Mouse (Mus musculus) layer of hippocampus, postnatal 25 days (tissue): ENCODE results near the gene Gnao1. TPM values are rescaled to one million over a fixed set of nuclear protein-coding genes. Genes with fewer than 3 reads are reported as not detected.

Experiments
- DNase-seq, 2 experiments: peaks; one replicate each; pipeline ENCODE4 v3.0.0; 2022; ENCODE audit warnings: mixed read lengths in 2 of 2, low spot score in 1 of 2; ENCODE audit errors: extremely low spot score in 1 of 2
- total RNA-seq, 2 experiments: library from RNA; stranded (reverse); gene quantifications; 2 replicates each; pipeline ENCODE4 v1.2.3; 2021

The Gnao1 gene
- total RNA-seq, 2 experiments from 2014 or later, result 666 to 729 TPM

DNA sequence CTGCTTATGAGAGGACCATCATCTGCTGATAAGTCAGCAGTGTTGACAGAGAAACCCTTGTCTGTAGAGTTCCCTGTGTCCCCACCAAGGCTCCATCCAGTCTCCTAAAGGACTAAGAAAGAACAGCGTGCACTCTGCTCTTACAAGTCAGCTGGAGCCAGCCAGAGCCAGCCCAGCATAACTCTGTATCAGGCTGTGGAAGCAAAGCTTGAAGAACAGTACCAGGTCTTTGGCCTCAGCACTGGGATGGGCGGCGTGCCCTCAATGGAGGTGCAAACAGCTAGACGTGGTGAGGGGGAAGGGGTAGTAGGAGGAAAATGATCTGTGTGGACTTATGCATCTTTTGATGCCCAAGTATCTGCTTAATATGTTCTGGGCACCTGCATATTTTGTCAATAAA is 32.8 kb downstream of the Gnao1 start:
- no peak for DNase-seq

DNA sequence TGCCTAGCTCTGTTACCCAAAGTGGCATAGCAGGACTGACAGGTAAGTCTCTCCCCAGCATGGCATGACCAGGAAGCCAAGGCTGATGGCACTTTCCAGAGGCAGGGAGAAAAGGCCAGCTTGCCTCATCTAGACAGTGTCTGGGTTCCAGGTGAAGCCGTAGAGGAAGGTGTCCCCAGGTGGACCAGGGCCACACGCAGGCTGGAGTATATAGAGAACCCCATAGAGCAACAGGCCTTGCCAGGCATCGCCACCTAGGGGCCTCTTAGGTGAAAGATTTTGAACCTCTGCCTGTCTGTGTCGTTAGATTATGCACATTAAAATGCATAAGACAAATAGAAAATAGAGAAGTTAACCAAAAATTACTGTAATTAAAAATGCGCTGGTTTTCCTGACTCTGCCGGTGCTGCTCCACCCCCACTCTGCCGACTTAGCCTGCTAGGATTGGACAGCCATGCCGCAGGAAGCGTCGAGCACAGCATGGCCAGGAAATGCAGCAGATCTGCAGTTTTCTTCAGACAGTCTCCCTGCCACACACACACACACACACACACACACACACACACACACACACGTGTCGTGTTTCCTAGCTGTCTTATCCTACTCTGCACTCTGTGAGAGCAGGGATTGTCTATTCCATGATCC is 34.2 kb downstream of the Gnao1 start:
- DNase-seq, result no peak

DNA sequence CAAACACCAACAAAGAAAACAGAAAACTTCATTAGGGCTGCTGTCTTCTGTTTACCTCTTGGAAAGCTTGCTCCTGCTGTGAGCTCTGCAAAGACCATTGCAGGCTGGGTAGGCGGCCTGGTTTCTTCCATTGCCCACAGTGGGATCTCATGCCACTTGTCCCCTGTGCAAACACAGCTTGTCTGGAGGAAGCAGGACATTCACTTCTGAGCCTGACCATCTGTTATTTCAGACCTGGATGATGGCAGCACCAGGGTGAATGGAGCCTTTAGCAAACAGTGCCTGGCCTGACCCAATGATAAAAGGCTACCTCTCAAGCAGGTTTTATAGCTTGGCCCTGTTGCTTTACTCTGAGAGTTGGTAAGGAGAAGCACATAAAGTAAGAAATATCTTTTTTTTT is 35.4 kb downstream of the Gnao1 start:
- DNase-seq, result no peak

DNA sequence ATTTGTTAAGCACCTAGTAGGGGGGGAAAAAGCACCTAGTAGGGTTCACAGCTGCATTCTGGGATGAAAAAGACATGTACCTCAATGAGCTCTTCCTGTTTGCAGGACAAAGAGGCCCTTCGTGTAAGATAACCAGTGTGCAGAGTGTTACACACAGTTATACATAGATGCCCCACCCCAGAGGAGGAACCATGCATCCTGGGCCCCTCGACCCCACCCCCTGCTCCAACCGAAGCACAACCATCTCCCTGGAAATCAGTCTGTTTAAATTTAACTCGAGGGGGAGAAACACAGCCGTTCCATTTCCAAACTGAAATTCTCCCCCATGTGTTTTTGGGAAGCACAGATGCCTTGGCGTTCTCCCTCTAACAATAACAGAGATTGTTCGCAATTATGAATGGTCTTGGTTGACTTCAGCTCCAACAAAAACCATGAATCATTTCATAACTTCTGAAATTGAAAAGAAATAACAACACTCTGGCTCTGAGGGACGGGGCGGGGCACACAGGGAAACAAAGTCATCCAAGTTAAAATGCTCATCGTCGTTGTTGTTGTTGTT is 42.4 kb downstream of the Gnao1 start:
- no peak for DNase-seq

DNA sequence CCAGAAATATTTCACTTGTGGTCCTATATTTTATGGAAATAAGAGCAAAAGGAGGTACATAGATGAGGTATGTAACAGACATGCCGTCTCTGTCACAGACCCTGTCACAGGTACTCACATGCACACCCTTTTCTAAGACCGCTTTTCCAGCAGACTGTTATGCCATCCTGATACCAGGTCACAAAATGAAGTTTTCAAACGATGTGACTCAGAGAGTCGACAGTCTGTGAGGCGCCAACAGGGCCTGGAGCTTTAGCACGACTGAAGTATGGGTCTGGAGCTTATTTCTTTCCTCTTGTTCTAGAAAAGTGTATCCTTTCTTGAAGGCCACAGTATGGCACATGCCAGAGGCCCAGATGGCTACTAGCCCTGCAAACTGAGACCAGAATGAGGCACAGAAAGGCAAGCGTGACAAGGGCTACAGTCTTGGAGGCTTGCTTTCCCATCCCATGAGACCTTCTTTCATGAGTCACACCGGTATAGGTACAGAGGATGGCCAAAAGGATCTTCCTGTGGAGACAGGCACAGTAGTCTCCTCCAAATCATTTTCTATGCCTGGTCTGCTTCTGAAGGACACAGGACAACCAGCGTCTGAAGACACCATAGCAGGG is 43.2 kb downstream of the Gnao1 start:
- no peak for DNase-seq

DNA sequence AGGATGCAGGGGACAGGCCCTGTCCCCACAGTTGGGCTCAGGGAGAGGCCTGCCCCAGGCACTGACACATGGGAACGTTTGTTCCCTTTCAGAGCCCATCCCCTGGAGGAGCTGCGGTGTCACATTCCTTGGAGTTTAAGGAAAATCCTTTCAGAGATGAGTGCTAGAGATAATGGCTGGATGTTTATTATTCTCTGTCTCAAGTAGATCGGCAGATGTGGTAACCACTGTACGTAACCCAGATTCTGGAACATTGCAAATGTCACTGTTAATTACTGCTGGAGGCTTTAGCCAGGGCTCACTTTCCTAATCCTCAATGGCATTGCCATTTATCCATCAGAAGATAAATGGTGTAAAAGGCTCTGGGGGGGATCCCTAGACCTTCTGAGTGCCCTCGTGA is 44.9 kb downstream of the Gnao1 start:
- no peak for DNase-seq

DNA sequence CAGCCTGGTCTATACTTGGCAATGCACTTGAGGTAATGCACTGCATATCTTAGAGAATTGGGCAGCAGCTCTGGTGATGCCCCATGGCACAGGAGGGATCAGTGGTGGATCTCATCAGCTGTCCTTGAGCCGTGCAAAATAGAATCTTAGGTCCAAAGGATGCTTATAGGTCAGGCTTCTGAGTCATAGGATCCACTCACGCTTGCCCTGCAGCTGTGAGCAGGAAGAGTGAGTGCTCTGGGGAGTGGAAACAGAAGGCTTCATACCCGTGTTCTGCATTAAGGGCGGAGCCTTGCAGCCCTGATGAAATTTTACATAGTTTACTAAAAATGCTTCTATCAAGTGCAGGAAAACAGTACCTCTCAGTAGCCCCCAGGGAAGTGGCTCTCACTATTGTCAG is 45.5 kb downstream of the Gnao1 start:
- no peak for DNase-seq

DNA sequence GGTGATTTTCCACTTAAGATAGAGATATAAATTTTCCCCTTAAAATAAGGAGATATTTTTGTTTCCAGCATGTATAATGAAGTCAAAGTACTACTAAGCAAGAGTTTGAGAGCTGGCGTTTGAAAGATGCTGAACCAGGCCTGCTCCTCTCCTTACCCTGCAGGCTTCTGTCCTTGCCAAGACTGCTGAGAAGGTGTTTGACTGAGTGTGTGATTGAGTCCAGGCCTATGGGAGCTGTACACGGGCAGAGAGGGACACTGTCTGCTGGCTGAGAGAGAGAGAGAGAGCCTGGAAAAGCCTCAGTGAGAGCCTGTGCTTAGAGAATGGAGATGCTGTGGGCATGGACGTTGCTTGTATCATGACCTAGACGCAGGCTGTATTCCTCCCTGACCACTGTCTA is 47.4 kb downstream of the Gnao1 start:
- DNase-seq, result no peak

DNA sequence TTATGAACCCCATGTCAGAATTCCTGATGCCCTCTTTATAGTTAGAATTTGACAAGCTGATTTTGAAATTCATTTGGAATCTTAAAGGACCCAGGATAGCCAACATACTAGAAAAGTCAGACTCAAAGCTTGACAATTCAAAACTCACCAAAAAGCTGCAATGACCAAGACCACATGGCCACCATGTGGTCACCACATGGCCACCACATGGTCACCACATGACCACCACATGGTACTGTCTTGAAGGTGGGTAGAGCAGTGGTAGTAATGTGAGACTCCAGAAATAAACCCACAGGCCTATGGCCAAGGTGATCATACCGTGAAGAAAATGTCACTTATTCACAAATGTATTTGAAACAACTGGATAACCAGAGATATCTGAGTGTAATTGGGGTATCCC is 48.5 kb downstream of the Gnao1 start:
- no peak for DNase-seq

DNA sequence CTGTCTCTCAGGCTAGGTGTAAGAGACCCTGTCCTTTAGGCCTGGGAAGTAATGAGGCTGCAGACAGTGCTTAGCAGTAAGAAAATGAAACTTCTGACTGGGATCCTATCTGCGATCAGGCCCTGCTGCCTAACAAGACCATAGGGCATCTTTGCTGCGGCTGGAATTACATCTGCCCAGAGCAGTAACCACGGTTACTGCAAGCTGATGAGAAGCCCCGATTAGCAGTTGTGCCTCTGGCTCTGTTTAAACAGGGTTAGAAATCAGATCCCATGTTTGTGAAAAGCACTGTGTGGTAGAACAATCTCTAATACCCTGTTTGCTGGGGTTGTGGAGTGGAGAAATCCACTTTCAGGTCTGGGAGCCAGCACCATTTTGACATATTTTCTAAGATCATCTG is 50.3 kb downstream of the Gnao1 start:
- DNase-seq, result no peak

DNA sequence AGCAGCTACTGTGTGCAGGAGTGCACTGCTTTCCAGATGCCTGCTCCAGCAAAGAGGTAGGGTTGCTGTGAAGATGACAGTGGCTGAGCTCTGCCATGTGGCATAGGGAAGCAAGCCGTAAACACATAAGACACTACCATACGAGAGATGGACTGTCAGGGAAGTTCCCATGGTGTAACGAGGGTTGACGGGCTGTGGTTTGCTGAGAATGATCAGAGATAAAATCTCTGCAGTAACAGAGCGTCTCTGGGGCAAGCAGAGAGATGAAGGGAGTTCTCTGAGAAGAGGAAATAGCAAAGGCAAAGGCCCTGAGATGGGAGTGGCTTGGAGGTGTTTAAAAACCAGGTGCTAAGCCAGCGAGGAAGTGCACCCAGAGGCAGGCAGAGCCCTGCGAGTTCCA is 54.3 kb downstream of the Gnao1 start:
- no peak for DNase-seq

DNA sequence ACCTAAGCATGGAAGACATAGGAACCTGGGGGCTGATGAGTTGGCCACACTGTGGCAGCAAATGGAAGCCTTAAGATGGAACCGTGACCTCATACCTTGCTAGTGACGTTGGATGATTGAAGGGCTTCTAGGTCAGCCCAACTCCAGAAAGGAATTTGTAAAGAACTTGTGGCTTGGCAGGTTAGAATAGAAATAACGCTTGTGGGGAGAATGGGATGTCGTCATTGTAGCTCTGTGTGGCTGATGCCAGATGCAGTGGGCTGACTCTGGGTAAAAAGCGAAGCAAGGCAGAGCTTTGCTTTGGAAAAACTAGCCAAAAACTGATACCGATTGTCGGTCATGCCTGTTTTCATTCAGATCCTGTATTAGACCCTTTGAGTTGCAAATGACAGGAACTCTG is 56.5 kb downstream of the Gnao1 start:
- DNase-seq, result no peak

DNA sequence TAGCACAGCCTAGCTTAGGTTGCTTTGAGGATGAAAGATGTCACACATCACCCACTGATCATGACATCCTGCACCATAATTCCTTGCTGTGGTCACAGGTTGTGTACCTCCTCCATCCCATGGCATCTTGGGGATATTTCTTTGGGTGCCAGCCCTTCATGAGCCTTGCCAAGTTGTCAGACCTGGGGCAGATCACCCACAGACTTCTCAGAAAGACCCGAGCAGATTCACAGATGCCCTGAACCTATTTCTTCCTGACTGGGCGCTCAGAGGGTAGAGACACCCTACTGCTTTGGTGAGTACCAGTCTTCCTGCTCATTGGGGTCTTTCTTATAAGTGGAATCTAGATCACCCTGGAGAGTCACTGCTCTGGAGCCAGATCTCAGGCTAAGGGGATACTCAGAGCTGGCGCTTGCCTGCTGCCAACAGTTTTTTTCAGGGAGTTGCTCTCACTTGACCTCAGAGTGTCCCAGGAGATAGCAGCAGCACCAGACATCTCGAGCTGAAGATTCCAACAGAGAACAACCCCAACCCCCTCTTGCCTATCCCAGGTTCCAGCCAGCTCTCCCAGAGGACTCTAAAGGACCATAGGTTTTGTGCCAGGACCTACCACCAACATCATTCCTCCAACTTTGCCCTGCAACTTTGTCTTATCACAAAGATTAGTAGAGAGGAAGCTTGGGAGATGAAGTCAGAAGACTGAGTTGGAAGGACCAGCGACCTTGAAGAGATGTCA is 58.9 kb downstream of the Gnao1 start:
- DNase-seq, result no peak

DNA sequence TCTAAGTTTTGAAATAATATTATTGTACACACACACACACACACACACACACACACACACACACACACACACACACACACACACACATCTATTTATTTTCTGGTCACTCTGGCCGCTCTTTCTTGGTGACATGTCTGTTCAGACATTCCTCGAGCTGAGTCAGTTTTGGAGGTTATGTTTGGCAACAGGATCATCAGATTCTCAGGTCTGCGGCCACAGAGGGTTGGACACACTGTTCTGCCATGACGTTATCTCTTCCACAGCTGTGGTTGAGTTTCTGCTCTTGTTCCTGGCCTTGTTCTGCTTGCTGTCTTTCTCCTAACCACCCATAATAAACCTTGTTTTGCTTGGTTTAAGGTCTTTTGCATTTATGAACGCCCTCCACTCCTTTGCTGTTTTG is 61.5 kb downstream of the Gnao1 start:
- no peak for DNase-seq

DNA sequence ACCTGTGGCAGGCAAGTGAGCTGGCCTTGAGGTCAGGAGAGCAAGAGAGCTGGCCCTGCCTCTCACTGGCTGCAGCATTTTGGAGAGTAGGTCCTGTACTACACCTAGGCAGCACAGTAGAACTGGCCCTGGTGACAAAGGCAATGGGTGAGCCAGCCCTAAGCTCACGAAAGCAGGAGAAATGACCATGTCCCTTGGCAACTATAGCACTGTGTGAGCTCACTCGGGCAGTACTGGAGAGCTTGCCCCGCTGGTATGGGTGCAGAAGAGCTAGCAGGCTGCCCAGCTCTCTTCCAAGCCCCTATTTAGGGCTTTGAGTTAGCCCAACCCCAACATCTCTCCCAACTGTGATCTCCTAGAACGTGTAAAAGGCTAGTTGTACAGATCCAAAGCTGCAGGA is 68.6 kb downstream of the Gnao1 start:
- DNase-seq, result no peak

DNA sequence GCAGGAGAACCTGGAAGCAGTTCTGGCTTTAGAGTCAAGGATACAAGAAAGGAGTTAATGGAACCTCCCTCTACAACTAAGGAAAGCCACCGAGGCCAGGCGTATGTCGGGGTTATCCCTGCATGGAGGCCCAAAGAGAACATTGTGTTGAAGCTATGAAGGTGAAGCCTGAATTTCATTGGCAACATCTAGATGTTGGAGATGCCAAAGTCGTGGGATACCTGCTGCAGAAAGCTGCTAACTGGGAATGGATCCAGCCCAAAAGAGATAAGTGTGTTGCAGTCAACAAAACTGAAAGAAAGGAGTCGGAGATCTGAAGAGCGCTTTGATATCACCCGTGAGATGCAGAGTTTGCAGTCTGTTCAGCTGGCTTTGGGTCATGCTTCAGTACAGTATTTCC is 70.2 kb downstream of the Gnao1 start:
- no peak for DNase-seq

DNA sequence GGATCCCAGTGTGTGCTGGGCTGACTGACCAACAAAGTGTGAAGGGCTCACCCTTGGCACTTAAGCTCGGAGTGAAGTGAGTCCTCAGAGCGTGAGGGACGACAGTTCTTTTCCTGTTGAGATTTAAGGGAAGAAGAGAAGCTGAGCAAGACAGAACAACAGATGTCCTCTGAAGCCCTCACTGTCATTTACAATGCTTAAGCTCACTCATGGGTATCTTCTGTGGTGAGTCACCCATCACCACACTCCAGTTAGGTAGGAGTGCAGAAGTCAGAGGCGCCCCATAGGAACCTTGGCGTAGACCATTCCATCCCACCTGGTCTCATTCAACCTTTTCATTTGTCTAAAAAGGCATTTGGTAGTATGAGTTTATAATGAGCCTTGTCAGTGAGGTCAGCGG is 71.6 kb downstream of the Gnao1 start:
- DNase-seq, result no peak

DNA sequence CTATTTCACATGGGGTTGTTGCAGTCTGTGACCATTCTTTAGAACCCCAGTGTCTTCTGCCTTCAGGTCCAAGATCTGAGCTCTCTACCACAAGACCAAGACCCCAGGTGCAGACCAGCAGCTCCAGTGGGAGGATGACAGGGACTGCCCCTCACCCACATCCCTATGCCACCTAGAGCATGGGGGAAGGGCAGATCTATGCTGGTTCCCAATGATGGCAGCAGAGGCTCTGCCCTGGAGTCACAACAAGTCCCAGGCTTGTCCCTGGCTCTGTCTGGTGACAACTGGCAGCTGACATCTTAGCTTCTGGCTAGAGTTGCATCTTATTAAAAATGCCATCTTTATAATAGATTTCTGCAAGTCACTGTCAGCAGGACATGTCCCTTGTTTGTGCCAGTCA is 73.5 kb downstream of the Gnao1 start:
- no peak for DNase-seq

DNA sequence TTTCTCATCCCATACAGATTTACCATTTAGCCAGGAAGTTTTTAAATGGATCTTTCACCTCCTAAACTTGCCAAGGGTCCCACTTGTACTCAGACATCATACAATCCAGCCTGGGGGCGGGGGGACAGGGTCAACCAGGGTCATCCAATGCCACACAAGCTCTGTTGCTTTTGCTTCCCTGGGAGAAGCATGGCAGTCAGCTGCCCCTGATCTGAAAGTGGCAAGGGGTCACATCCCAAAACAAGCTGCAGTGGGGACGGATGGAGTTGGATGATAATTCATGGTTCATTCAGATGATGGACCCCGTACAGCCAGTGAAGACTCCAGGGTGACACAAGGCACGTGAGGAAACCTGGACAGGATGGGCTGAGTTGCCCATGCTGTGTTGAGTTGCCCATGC is 74.0 kb downstream of the Gnao1 start:
- no peak for DNase-seq

DNA sequence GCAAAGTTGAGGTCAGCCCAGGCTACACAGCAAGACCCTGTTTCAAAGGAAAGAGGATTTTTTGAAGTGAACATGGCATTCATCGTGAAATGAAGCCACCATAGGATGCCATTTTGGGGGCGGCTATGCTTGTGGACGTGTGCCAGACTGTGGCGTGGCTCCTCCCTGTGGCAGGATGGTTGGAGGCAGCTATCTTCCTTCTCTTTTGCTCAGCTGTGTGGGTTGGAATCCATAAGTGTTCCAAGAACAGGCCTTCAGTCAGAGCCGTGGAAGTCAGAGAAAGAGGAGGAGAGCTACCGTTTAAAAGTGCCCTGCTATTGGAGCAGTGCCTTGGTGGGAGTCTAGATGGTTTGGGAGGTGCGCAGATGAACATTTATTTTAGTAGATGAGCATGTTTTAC is 74.5 kb downstream of the Gnao1 start:
- DNase-seq, result peak in 1 of 2 experiments; percentile 55

DNA sequence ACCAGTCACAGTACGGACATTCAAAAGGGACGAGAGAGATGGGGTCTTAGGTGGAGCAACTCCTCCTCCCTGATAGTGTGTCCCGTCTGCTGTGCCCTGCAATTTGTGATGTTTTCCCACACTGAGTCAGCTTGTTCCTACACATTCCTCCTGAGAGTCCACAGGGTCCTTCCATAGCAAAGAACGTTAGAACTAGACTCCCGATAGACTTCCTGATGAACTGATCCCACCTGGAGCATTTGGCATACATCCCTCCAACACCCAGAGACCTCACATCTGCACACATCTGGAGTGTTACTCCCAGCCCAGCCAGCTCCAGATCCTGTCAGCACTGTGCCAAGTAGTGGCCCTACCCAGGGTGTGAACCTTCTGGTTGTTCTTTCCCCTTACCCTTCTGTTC is 76.4 kb downstream of the Gnao1 start:
- DNase-seq, result no peak
